Mouse (Mus musculus) CH12.LX (cell line): ENCODE results near the gene Tor1a. TPM values are rescaled to one million over a fixed set of nuclear protein-coding genes. Genes with fewer than 3 reads are reported as not detected.

Experiments
- DNase-seq: peaks from one replicate; pipeline ENCODE4 v3.0.0-alpha.2; 2013; ENCODE audit errors: extremely low read depth
- H3K27ac ChIP-seq: 2 replicates; pipeline ENCODE4 v1.5.1; 2012; ENCODE audit warnings: low read depth, mild to moderate bottlenecking, control low read depth, moderate library complexity; ENCODE audit not compliant: insufficient read depth
- H3K27me3 ChIP-seq: replicated peaks from 2 replicates; pipeline ENCODE3; 2012; ENCODE audit warnings: inconsistent platforms
- H3K36me3 ChIP-seq, 2 experiments: replicated peaks in 1 of 2; 2 replicates each; pipeline versions ENCODE3 to v1.6.1; 2012; ENCODE audit warnings: inconsistent platforms in 1 of 2, low read length in 1 of 2, mild to moderate bottlenecking in 1 of 2, mixed read lengths in 1 of 2, moderate library complexity in 1 of 2; ENCODE audit not compliant: control insufficient read depth in 1 of 2, insufficient read depth in 1 of 2
- H3K4me1 ChIP-seq, 2 experiments: 2 replicates each; pipeline ENCODE4 v1.6.1; 2012; ENCODE audit warnings: inconsistent platforms in 1 of 2, moderate library complexity in 1 of 2; ENCODE audit not compliant: insufficient read depth in 2 of 2, control insufficient read depth in 1 of 2
- H3K4me2 ChIP-seq: 2 replicates; pipeline ENCODE4 v1.6.1; 2012; ENCODE audit warnings: low read depth, mild to moderate bottlenecking, control low read depth; ENCODE audit not compliant: poor library complexity, insufficient read depth, severe bottlenecking
- H3K4me3 ChIP-seq, 3 experiments: fragments of 150-350 bp in 1 of 3; sonication (generic) in 1 of 3; replicated peaks in 1 of 3; 2 replicates each; pipeline versions ENCODE3 to v1.5.1; 2011 to 2012; ENCODE audit warnings: low read depth in 2 of 3, low read length in 2 of 3, mild to moderate bottlenecking in 2 of 3, moderate library complexity in 2 of 3, control low read depth in 1 of 3, improper control_type of control experiment in 1 of 3, inconsistent platforms in 1 of 3, mixed read lengths in 1 of 3; ENCODE audit not compliant: poor library complexity in 1 of 3
- H3K79me2 ChIP-seq: replicated peaks from 2 replicates; pipeline ENCODE4 v1.6.1; 2012; ENCODE audit warnings: mild to moderate bottlenecking, moderate library complexity; ENCODE audit not compliant: control insufficient read depth, poor library complexity, insufficient read depth, severe bottlenecking; ENCODE audit errors: extremely low read depth
- H3K9ac ChIP-seq: 2 replicates; pipeline ENCODE4 v1.6.1; 2012; ENCODE audit warnings: low read depth, mild to moderate bottlenecking, control low read depth, moderate library complexity; ENCODE audit not compliant: insufficient read depth
- H3K9me3 ChIP-seq: replicated peaks from 2 replicates; pipeline ENCODE3; 2012; ENCODE audit warnings: low read length, inconsistent platforms, mixed read lengths
- BHLHE40 ChIP-seq: IDR thresholded peaks from 2 replicates; pipeline ENCODE4 v1.6.1; 2011; ENCODE audit warnings: mild to moderate bottlenecking, low read depth, low read length, improper control_type of control experiment
- CHD1 ChIP-seq: IDR thresholded peaks from 2 replicates; pipeline ENCODE4 v1.6.1; 2012; ENCODE audit warnings: low read depth, low read length, improper control_type of control experiment, inconsistent platforms
- CHD2 ChIP-seq: IDR thresholded peaks from 2 replicates; pipeline ENCODE4 v1.6.1; 2011; ENCODE audit warnings: low read length, improper control_type of control experiment
- CTCF ChIP-seq, 2 experiments: IDR thresholded peaks in 1 of 2; conservative IDR thresholded peaks in 1 of 2; 2 replicates each; pipeline ENCODE4 v1.5.1; 2011 to 2012; ENCODE audit warnings: low read depth in 2 of 2, low read length in 2 of 2, improper control_type of control experiment in 1 of 2, inconsistent platforms in 1 of 2, mild to moderate bottlenecking in 1 of 2, moderate library complexity in 1 of 2
- ELF1 ChIP-seq: IDR thresholded peaks from 2 replicates; pipeline ENCODE4 v1.6.1; 2014; ENCODE audit warnings: low read depth, mild to moderate bottlenecking, inconsistent platforms, low read length, improper control_type of control experiment
- EP300 ChIP-seq: IDR thresholded peaks from 2 replicates; pipeline ENCODE4 v1.6.1; 2011; ENCODE audit warnings: low read length, improper control_type of control experiment
- ETS1 ChIP-seq: conservative IDR thresholded peaks from 2 replicates; pipeline ENCODE4 v1.6.1; 2012; ENCODE audit warnings: low read depth, mild to moderate bottlenecking, inconsistent platforms, low read length, improper control_type of control experiment, moderate library complexity
- HCFC1 ChIP-seq: IDR thresholded peaks from 2 replicates; pipeline ENCODE4 v1.6.1; 2012; ENCODE audit warnings: low read depth, mild to moderate bottlenecking, inconsistent platforms, low read length, improper control_type of control experiment
- IRF4 ChIP-seq: IDR thresholded peaks from 2 replicates; pipeline ENCODE4 v1.6.1; 2014; ENCODE audit warnings: low read depth, mild to moderate bottlenecking, inconsistent platforms, low read length, improper control_type of control experiment
- JUND ChIP-seq: conservative IDR thresholded peaks from 2 replicates; pipeline ENCODE4 v1.6.1; 2011; ENCODE audit warnings: low read depth, low read length, improper control_type of control experiment
- MAFK ChIP-seq: IDR thresholded peaks from 2 replicates; pipeline ENCODE4 v1.6.1; 2011; ENCODE audit warnings: low read length, improper control_type of control experiment; ENCODE audit not compliant: insufficient replicate concordance
- MAX ChIP-seq: IDR thresholded peaks from 2 replicates; pipeline ENCODE4 v1.6.1; 2011; ENCODE audit warnings: low read length, improper control_type of control experiment
- MAZ ChIP-seq: IDR thresholded peaks from 2 replicates; pipeline ENCODE4 v1.6.1; 2012; ENCODE audit warnings: low read depth, mild to moderate bottlenecking, inconsistent platforms, low read length, improper control_type of control experiment, moderate library complexity
- MEF2A ChIP-seq: IDR thresholded peaks from 2 replicates; pipeline ENCODE4 v1.6.1; 2014; ENCODE audit warnings: low read depth, mild to moderate bottlenecking, inconsistent platforms, low read length, improper control_type of control experiment, borderline replicate concordance
- MXI1 ChIP-seq: IDR thresholded peaks from 2 replicates; pipeline ENCODE4 v1.6.1; 2011; ENCODE audit warnings: mild to moderate bottlenecking, low read depth, low read length, improper control_type of control experiment
- NRF1 ChIP-seq: IDR thresholded peaks from 2 replicates; pipeline ENCODE4 v1.6.1; 2014; ENCODE audit warnings: low read depth, mild to moderate bottlenecking, inconsistent platforms, low read length, improper control_type of control experiment, moderate library complexity
- PAX5 ChIP-seq: IDR thresholded peaks from 2 replicates; pipeline ENCODE4 v1.6.1; 2012; ENCODE audit warnings: low read length, inconsistent platforms, mixed read lengths
- POLR2A ChIP-seq: IDR thresholded peaks from 2 replicates; pipeline ENCODE4 v1.6.1; 2011; ENCODE audit warnings: low read depth, mild to moderate bottlenecking, improper control_type of control experiment, low read length
- RAD21 ChIP-seq: IDR thresholded peaks from 2 replicates; pipeline ENCODE4 v1.6.1; 2011; ENCODE audit warnings: low read depth, mild to moderate bottlenecking, low read length, improper control_type of control experiment, moderate library complexity
- SMC3 ChIP-seq: IDR thresholded peaks from 2 replicates; pipeline ENCODE4 v1.6.1; 2011; ENCODE audit warnings: low read depth, low read length, improper control_type of control experiment
- TBP ChIP-seq: conservative IDR thresholded peaks from 2 replicates; pipeline ENCODE4 v1.6.1; 2011; ENCODE audit warnings: low read depth, low read length, improper control_type of control experiment
- TCF12 ChIP-seq: IDR thresholded peaks from 2 replicates; pipeline ENCODE4 v1.6.1; 2014; ENCODE audit warnings: low read depth, mild to moderate bottlenecking, inconsistent platforms, low read length, improper control_type of control experiment
- UBTF ChIP-seq: IDR thresholded peaks from 2 replicates; pipeline ENCODE4 v1.6.1; 2012; ENCODE audit warnings: low read depth, mild to moderate bottlenecking, inconsistent platforms, low read length, improper control_type of control experiment, moderate library complexity
- USF1 ChIP-seq: IDR thresholded peaks from 2 replicates; pipeline ENCODE4 v1.6.1; 2014; ENCODE audit warnings: low read depth, mild to moderate bottlenecking, inconsistent platforms, low read length, improper control_type of control experiment
- USF2 ChIP-seq: conservative IDR thresholded peaks from 2 replicates; pipeline ENCODE4 v1.6.1; 2011; ENCODE audit warnings: low read depth, low read length, improper control_type of control experiment
- ZC3H11A ChIP-seq: IDR thresholded peaks from 2 replicates; pipeline ENCODE4 v1.6.1; 2012; ENCODE audit warnings: low read depth, mild to moderate bottlenecking, inconsistent platforms, low read length, improper control_type of control experiment
- ZKSCAN1 ChIP-seq: IDR thresholded peaks from 2 replicates; pipeline ENCODE4 v1.6.1; 2012; ENCODE audit warnings: low read depth, inconsistent platforms, low read length, improper control_type of control experiment, borderline replicate concordance
- ZMIZ1 ChIP-seq: IDR thresholded peaks from 2 replicates; pipeline ENCODE4 v1.6.1; 2012; ENCODE audit warnings: low read depth, mild to moderate bottlenecking, inconsistent platforms, low read length, improper control_type of control experiment
- ZNF384 ChIP-seq: IDR thresholded peaks from 2 replicates; pipeline ENCODE4 v1.6.1; 2012; ENCODE audit warnings: low read depth, low read length, improper control_type of control experiment, inconsistent platforms
- dilution Hi-C: fragments of 300-500 bp; cut with MboI; formaldehyde crosslinking; loops from 2 replicates; pipeline ENCODE4 v1.14.3; 2020; ENCODE audit warnings: low sequenced_read_pairs; ENCODE audit not compliant: extremely low pct_unique_long_range_greater_than_20kb, extremely low pct_ligation_motif_present
- in situ Hi-C: fragments of 300-500 bp; cut with MboI; formaldehyde crosslinking; loops from 3 replicates; pipeline ENCODE4 v1.14.3; 2019; ENCODE audit warnings: low sequenced_read_pairs, low pct_ligation_motif_present, low pct_unique_long_range_greater_than_20kb, mixed read lengths
- polyA plus RNA-seq: library from polyadenylated mRNA; unstranded; fragments of >175 nt; gene quantifications from 2 replicates; pipeline ENCODE4 v1.2.1, GENCODE M21; 2012; ENCODE audit warnings: low read depth; ENCODE audit not compliant: insufficient read length
- total RNA-seq, 2 experiments: library from RNA; depleted of rRNA; stranded (reverse); fragments of 300-350 nt in 1 of 2; fragments of >200 nt in 1 of 2; gene quantifications; 2 replicates each; pipeline ENCODE4 v1.2.3; 2012 to 2014

Tor1a gene
- total and polyA plus RNA-seq, 3 experiments = 44.9 to 58.2 (median 45.6) TPM

DNA sequence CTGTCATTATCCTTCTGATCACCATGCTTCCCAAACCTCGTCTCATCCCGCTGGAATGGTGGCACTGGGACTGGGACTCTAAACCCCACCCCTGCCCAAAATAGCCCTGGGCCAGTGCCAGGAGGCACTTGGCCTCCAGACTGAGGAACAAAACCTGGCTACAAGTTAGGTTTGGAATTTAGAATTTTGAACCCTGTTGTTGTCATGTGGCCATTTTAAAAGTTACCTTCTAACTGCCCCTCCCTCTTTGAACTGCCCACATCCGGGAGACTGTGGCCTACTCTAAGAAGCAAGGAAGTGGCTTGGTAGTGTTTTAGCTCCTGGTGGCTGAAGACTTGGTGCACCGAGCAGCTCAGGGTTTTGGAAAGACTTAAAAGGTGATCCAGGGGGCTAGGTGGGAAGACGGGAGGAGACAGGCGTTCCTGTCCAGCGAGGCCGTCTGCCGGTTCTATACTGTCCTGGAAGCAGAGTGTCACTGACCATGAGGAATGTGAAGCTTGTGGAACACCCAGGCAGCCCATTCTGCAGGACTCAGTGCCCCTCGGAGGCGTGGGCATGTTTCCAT, 27.8 kb upstream of the Tor1a start:
- DNase-seq = no peak
- no peak for TF ChIP-seq CHD1
- TF ChIP-seq CTCF (conservative IDR thresholded peaks at IDR 0.05 in 1 of 2, IDR thresholded peaks at IDR 0.05 in 1 of 2; ENCODE audit: low read depth in 2 of 2, low read length in 2 of 2) = no peak
- TF ChIP-seq HCFC1 = no peak
- no peak for TF ChIP-seq ZC3H11A
- no peak for TF ChIP-seq NRF1
- TF ChIP-seq RAD21 = no peak
- TF ChIP-seq USF1 = no peak
- no peak for TF ChIP-seq USF2

GRCm38 (mm10) chr2:30994853-30995252, 27.1 kb upstream of the Tor1a start:
- peaks cover 7 to 35% of the 10 kb centered on the region in 2 experiments for H3K36me3 ChIP-seq

More for the DNA sequence above, 27.8 kb upstream of the Tor1a start:
- no peaks in the 10 kb centered on the region for H3K4me1 ChIP-seq
- in situ Hi-C loops (no loop called here), dilution Hi-C loops (no loop called here)
- H3K4me2 ChIP-seq = no peak overlapping the region
- H3K4me3 ChIP-seq = peak overlapping the region in 2 of 3 experiments; percentile 15 to 31
- no peaks in the 10 kb centered on the region for H3K27me3 ChIP-seq
- peaks cover 3% of the 10 kb centered on the region for H3K9me3 ChIP-seq
- H3K27ac ChIP-seq = no peak overlapping the region
- H3K79me2 ChIP-seq = no peaks in the 10 kb centered on the region
- no peak overlapping the region for H3K9ac ChIP-seq
- H3K36me3 ChIP-seq = peaks cover 13 to 35% of the 10 kb centered on the region in 2 experiments

GRCm38 (mm10) chr2:30990221-30990620, 22.5 kb upstream of the Tor1a start:
- Histone ChIP-seq H3K27me3 (no peaks in the 10 kb centered on the region), H3K79me2 (no peaks in the 10 kb centered on the region), H3K9me3 (peaks cover 3% of the 10 kb centered on the region), H3K9ac (no peak overlapping the region), H3K4me1 (peaks cover 8 to 13% of the 10 kb centered on the region in 2 experiments), H3K4me3 (no peak overlapping the region), H3K4me2 (no peak overlapping the region), H3K27ac (no peak overlapping the region), H3K36me3 (peaks cover 0 to 22% of the 10 kb centered on the region in 2 experiments)
- in situ Hi-C loops (no loop called here), dilution Hi-C loops (no loop called here)
- TF ChIP-seq POLR2A = no peak
- TF ChIP-seq ZMIZ1 = no peak
- no peak for TF ChIP-seq RAD21
- TF ChIP-seq EP300 = no peak
- TF ChIP-seq ETS1 = no peak
- no peak for TF ChIP-seq PAX5
- TF ChIP-seq MAX = no peak
- no peak for TF ChIP-seq ELF1
- TF ChIP-seq NRF1 = no peak
- no peak for TF ChIP-seq BHLHE40
- no peak for TF ChIP-seq CTCF (conservative IDR thresholded peaks at IDR 0.05 in 1 of 2, IDR thresholded peaks at IDR 0.05 in 1 of 2; ENCODE audit: low read depth in 2 of 2, low read length in 2 of 2)
- no peak for TF ChIP-seq MAZ
- TF ChIP-seq HCFC1 = no peak
- TF ChIP-seq SMC3 = no peak
- no peak for TF ChIP-seq JUND
- no peak for TF ChIP-seq ZNF384
- no peak for TF ChIP-seq MEF2A
- DNase-seq = no peak

More at GRCm38 (mm10) chr2:30994853-30995252, 27.1 kb upstream of the Tor1a start:
- Histone ChIP-seq H3K9me3 (peaks cover 3% of the 10 kb centered on the region), H3K27ac (no peak overlapping the region), H3K4me2 (no peak overlapping the region), H3K27me3 (no peaks in the 10 kb centered on the region), H3K4me1 (no peaks in the 10 kb centered on the region), H3K4me3 (no peak overlapping the region), H3K79me2 (no peaks in the 10 kb centered on the region), H3K9ac (no peak overlapping the region)
- TF ChIP-seq HCFC1 = no peak
- TF ChIP-seq POLR2A = no peak
- TF ChIP-seq TCF12 = no peak
- no peak for TF ChIP-seq TBP
- no peak for TF ChIP-seq CHD2
- TF ChIP-seq MAZ = no peak
- TF ChIP-seq ZKSCAN1 = no peak
- no peak for TF ChIP-seq MXI1
- TF ChIP-seq UBTF = no peak
- no peak for TF ChIP-seq IRF4
- TF ChIP-seq MAFK = no peak
- dilution Hi-C loops = no loop called here
- DNase-seq = no peak
- in situ Hi-C loops = no loop called here
